Mouse (Mus musculus) heart, embryonic 11.5 days (tissue): ENCODE data around the gene Fkbp5. TPM values are rescaled to one million over a fixed set of nuclear protein-coding genes. Genes with fewer than 3 reads are reported as not detected.

ENCODE experiments used
- ATAC-seq: fragments of 200-750 bp; cut with Nextera tagmentation; replicated peaks from 2 replicates; pipeline ENCODE4 v1.8.0; 2017; ENCODE audit warnings: moderate library complexity; ENCODE audit not compliant: insufficient number of reproducible peaks, low FRiP score, low TSS enrichment
- H3K27ac ChIP-seq: fragments of 300-500 bp; sonication (generic); 2 replicates; pipeline ENCODE4 v1.5.1; 2014; ENCODE audit warnings: mild to moderate bottlenecking, low read depth, low read length
- H3K27me3 ChIP-seq: fragments of 300-500 bp; sonication (generic); 2 replicates; pipeline ENCODE4 v1.6.1; 2014; ENCODE audit warnings: mild to moderate bottlenecking, low read length, mixed read lengths; ENCODE audit not compliant: control insufficient read depth, insufficient read depth
- H3K36me3 ChIP-seq: fragments of 300-500 bp; sonication (generic); 2 replicates; pipeline ENCODE4 v1.6.1; 2014; ENCODE audit warnings: mild to moderate bottlenecking, low read length, moderate library complexity, mixed read lengths; ENCODE audit not compliant: control insufficient read depth, insufficient read depth
- H3K4me1 ChIP-seq: fragments of 300-500 bp; sonication (generic); 2 replicates; pipeline ENCODE4 v1.6.1; 2014; ENCODE audit warnings: low read length; ENCODE audit not compliant: control insufficient read depth, insufficient read depth
- H3K4me2 ChIP-seq: fragments of 300-500 bp; sonication (generic); 2 replicates; pipeline ENCODE4 v1.6.1; 2014; ENCODE audit warnings: mild to moderate bottlenecking, moderate library complexity
- H3K4me3 ChIP-seq: fragments of 300-500 bp; sonication (generic); 2 replicates; pipeline ENCODE4 v1.5.1; 2014; ENCODE audit warnings: low read depth, low read length
- H3K9ac ChIP-seq: fragments of 300-500 bp; sonication (generic); 2 replicates; pipeline ENCODE4 v1.6.1; 2014; ENCODE audit warnings: mild to moderate bottlenecking, low read depth, low read length, moderate library complexity
- H3K9me3 ChIP-seq: fragments of 300-500 bp; sonication (generic); replicated peaks from 2 replicates; pipeline ENCODE4 v1.6.1; 2016; ENCODE audit warnings: low read length; ENCODE audit not compliant: control insufficient read depth
- WGBS: fragments of 180-500 bp; shearing (Covaris S2); extraction: QIAGEN DNeasy Blood & Tissue Kit; methylation state at CpG from one replicate; pipeline ENCODE4 v1.1.7; 2014; ENCODE audit not compliant: insufficient replicate concordance; 5-methylcytosine and 5-hydroxymethylcytosine counted together
- polyA plus RNA-seq: library from polyadenylated mRNA; unstranded; fragments of >200 nt; fragmentation: Nextera tagmentation; extraction: Ambion mirVana; gene quantifications from 2 replicates; pipeline ENCODE4 v1.2.1, GENCODE M21; 2014

Gene Fkbp5
- polyA plus RNA-seq, 1 experiment from 2014 or later: 5.8 TPM

GRCm38 (mm10) chr17:28386150-28386905, 131.0 kb downstream of the Fkbp5 start:
- Histone ChIP-seq H3K9me3 (no peaks in the 10 kb centered on the region; the same call in 1 of the 2 replicates), H3K4me1 (peaks cover 2% of the 10 kb centered on the region; the same call in 1 of the 2 replicates), H3K27me3 (peaks cover 37% of the 10 kb centered on the region), H3K9ac (no peak overlapping the region), H3K36me3 (no peaks in the 10 kb centered on the region), H3K4me3 (peak overlapping the region; percentile 11; the same call in 1 of the 2 replicates), H3K4me2 (peak overlapping the region; percentile 53), H3K27ac (no peak overlapping the region)
- 5% methylated on average over 23 of the region's 23 CpGs for WGBS
- no peak for ATAC-seq

DNA sequence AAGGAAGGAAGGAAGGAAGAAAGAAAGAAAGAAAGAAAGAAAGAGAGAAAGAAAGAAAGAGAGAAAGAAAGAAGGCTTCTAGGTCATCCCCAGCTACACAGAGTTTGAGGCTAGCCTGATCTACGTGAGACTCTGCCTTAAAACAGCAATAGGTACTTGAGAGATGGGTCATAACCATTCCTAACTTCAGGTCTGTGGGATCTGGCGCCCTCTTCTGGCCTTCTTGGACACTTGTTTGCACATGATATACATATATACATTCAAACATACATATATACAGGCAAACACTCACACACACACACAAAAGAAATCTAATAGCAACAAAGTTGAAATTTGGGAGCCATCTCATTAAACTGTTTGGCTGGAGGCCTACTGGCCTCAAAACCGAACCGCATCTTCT, 133.0 kb downstream of the Fkbp5 start:
- Histone ChIP-seq H3K36me3 (no peaks in the 10 kb centered on the region), H3K4me2 (no peak overlapping the region), H3K9me3 (no peaks in the 10 kb centered on the region; the same call in 1 of the 2 replicates), H3K4me3 (no peak overlapping the region), H3K4me1 (0 out of 2 replicates have a peak, but pooled peaks cover 2% of the 10 kb centered on the region), H3K27me3 (peaks cover 36% of the 10 kb centered on the region), H3K27ac (no peak overlapping the region), H3K9ac (no peak overlapping the region)
- ATAC-seq: no peak
- WGBS: 64% methylated on average over 4 of the region's 4 CpGs

DNA sequence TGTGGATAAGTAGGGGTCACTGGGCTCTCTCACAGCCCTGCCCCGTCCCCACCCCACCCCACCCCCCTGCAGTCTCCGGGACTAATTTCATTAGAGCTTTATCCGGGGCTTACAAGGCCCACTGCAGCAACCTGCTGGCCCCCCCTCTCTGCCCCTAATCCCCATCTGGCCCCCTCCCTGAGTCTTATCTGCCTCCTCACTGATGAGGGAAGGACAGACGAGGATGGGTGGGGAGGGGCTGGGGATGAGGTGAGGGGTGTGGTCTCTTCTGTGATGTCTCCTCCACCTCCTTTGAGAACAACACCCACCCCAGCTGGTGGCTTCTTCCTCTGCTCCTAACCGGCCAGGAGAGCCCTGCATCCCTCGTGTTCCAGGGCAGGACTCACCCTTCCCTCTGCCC, 137.1 kb downstream of the Fkbp5 start:
- Histone ChIP-seq H3K9me3 (no peaks in the 10 kb centered on the region; the same call in 1 of the 2 replicates), H3K27ac (no peak overlapping the region), H3K4me1 (no peaks in the 10 kb centered on the region; the same call in 1 of the 2 replicates)

GRCm38 (mm10) chr17:28375592-28376061, 141.7 kb downstream of the Fkbp5 start:
- Histone ChIP-seq H3K9me3 (no peaks in the 10 kb centered on the region), H3K9ac (no peak overlapping the region), H3K27me3 (peaks cover 28% of the 10 kb centered on the region), H3K4me2 (no peak overlapping the region), H3K27ac (0 out of 2 replicates have a peak overlapping the region, but pooled peaks have one; percentile 22), H3K36me3 (no peaks in the 10 kb centered on the region), H3K4me3 (no peak overlapping the region), H3K4me1 (no peaks in the 10 kb centered on the region; the same call in 1 of the 2 replicates)
- 8% methylated on average over 17 of the region's 17 CpGs for WGBS
- ATAC-seq: no peak

More for the DNA sequence above, 137.1 kb downstream of the Fkbp5 start:
- Histone ChIP-seq H3K9ac (no peak overlapping the region), H3K27me3 (peaks cover 13% of the 10 kb centered on the region), H3K4me3 (no peak overlapping the region), H3K36me3 (no peaks in the 10 kb centered on the region), H3K4me2 (no peak overlapping the region)
- 3% methylated on average over 6 of the region's 6 CpGs for WGBS
- no peak for ATAC-seq

- ATAC-seq: no peak
These were observed 142.8 kb downstream of the Fkbp5 start for GRCm38 (mm10) chr17:28374494-28374893.

DNA sequence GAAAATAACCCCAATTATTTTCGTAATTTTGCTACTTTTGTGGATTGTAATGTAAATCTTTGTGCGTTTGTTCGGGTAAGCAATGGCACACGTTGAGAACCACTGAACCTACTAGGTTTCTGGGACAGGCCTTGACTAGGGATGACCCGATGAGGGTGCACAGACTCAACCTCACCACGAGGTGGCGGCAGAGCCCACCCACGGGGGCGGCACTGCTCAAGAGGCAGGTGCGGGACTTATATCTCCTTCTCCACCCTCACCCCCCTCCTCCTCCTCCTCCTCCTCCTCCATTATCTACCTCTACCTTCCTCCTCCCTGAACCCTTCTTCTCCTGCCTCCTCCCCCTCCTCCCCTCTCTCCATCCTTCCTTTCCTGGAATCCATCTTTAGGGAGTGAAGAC, 143.5 kb downstream of the Fkbp5 start:
- H3K36me3 ChIP-seq: no peaks in the 10 kb centered on the region
- ATAC-seq: no peak
- H3K27ac ChIP-seq: no peak overlapping the region
- H3K9me3 ChIP-seq: no peaks in the 10 kb centered on the region
- no peak overlapping the region for H3K4me2 ChIP-seq
- H3K9ac ChIP-seq: no peak overlapping the region
- H3K27me3 ChIP-seq: peaks cover 26% of the 10 kb centered on the region
- 17% methylated on average over 10 of the region's 10 CpGs for WGBS
- no peak overlapping the region for H3K4me3 ChIP-seq
- no peaks in the 10 kb centered on the region; the same call in 1 of the 2 replicates for H3K4me1 ChIP-seq

More at GRCm38 (mm10) chr17:28374494-28374893, 142.8 kb downstream of the Fkbp5 start:
- Histone ChIP-seq H3K36me3 (no peaks in the 10 kb centered on the region), H3K27me3 (peaks cover 26% of the 10 kb centered on the region), H3K9ac (no peak overlapping the region), H3K4me3 (no peak overlapping the region), H3K9me3 (no peaks in the 10 kb centered on the region), H3K4me1 (no peaks in the 10 kb centered on the region; the same call in 1 of the 2 replicates), H3K4me2 (peak overlapping the region; percentile 1; the same call in 1 of the 2 replicates), H3K27ac (no peak overlapping the region)
- 15% methylated on average over 16 of the region's 16 CpGs for WGBS

GRCm38 (mm10) chr17:28371941-28372340, 145.4 kb downstream of the Fkbp5 start:
- H3K4me2 ChIP-seq: no peak overlapping the region
- H3K4me3 ChIP-seq: no peak overlapping the region
- no peaks in the 10 kb centered on the region for H3K36me3 ChIP-seq
- no peak for ATAC-seq
- peaks cover 26% of the 10 kb centered on the region for H3K27me3 ChIP-seq
- no peak overlapping the region for H3K27ac ChIP-seq
- 57% methylated on average over 1 of the region's 1 CpGs for WGBS
- H3K9me3 ChIP-seq: no peaks in the 10 kb centered on the region
- H3K4me1 ChIP-seq: no peaks in the 10 kb centered on the region; the same call in 1 of the 2 replicates
- no peak overlapping the region for H3K9ac ChIP-seq

GRCm38 (mm10) chr17:28371286-28371685, 146.0 kb downstream of the Fkbp5 start:
- no peaks in the 10 kb centered on the region for H3K36me3 ChIP-seq
- WGBS: 69% methylated on average over 2 of the region's 2 CpGs
- no peaks in the 10 kb centered on the region; the same call in 1 of the 2 replicates for H3K4me1 ChIP-seq

More at GRCm38 (mm10) chr17:28371286-28371685, 146.0 kb downstream of the Fkbp5 start:
- Histone ChIP-seq H3K27me3 (peaks cover 26% of the 10 kb centered on the region), H3K9me3 (no peaks in the 10 kb centered on the region), H3K27ac (no peak overlapping the region), H3K4me3 (no peak overlapping the region), H3K4me2 (no peak overlapping the region), H3K9ac (no peak overlapping the region)
- ATAC-seq: no peak
